Mouse (Mus musculus) erythroblast, embryonic 14.5 days (primary cell): ENCODE measurements around the gene Cfap97. TPM values are rescaled to one million over a fixed set of nuclear protein-coding genes. Genes with fewer than 3 reads are reported as not detected.
A peak's percentile ranks its signal among the peaks of the same experiment; 100 is the strongest.

Source experiments
- H3K27me3 ChIP-seq: 2 replicates; pipeline ENCODE4 v1.6.1; 2012; ENCODE audit warnings: inconsistent platforms; ENCODE audit not compliant: control insufficient read depth
- H3K36me3 ChIP-seq: 2 replicates; pipeline ENCODE4 v1.6.1; 2012; ENCODE audit warnings: mild to moderate bottlenecking, inconsistent platforms; ENCODE audit not compliant: control insufficient read depth
- H3K4me1 ChIP-seq: 2 replicates; pipeline ENCODE4 v1.6.1; 2012; ENCODE audit warnings: inconsistent platforms; ENCODE audit not compliant: control insufficient read depth
- H3K4me3 ChIP-seq: replicated peaks from 2 replicates; pipeline ENCODE3; 2012; ENCODE audit warnings: moderate library complexity, mild to moderate bottlenecking, inconsistent platforms
- H3K9me3 ChIP-seq: 2 replicates; pipeline ENCODE4 v1.6.1; 2012; ENCODE audit warnings: low read length, inconsistent platforms, mixed read lengths; ENCODE audit not compliant: control insufficient read depth
- GATA1 ChIP-seq: IDR thresholded peaks from 2 replicates; pipeline ENCODE4 v1.6.1; 2012; ENCODE audit warnings: low read length, inconsistent platforms, mixed read lengths
- TAL1 ChIP-seq: IDR thresholded peaks from 3 replicates; pipeline ENCODE4 v1.6.1; 2012; ENCODE audit warnings: low read length, inconsistent platforms, mixed read lengths
- polyA plus RNA-seq: library from polyadenylated mRNA; stranded (reverse); fragments of >175 nt; gene quantifications from 2 replicates; pipeline ENCODE4 v1.2.3, GENCODE M21; 2012

Cfap97 gene
- polyA plus RNA-seq, 1 experiment = 0.15 TPM

DNA sequence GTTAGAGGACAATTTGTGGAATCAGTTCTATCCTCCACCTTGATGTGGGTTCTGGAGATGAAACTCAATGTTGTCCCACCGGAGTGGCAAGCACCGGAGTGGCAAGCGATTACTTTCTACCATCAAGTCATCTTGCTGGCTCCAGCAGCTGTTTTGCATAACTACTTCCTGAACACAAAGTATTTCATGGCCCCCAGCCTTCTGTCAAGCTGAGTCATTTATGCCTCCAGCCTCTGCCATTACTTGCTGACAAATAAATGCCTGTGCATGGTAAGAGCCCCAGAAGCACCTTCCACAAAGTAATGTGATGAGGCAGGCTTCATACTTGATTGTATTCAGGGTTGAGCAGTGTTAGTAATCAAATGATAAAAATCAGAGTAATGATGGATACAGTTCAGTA, 45.3 kb downstream of the Cfap97 start:
- peaks cover 44% of the 10 kb centered on the region for H3K36me3 ChIP-seq
- H3K27me3 ChIP-seq = no peaks in the 10 kb centered on the region
- TF ChIP-seq GATA1 = no peak
- H3K9me3 ChIP-seq = no peaks in the 10 kb centered on the region
- H3K4me1 ChIP-seq = no peaks in the 10 kb centered on the region
- no peak overlapping the region for H3K4me3 ChIP-seq

- Histone ChIP-seq H3K4me3 (no peak overlapping the region), H3K36me3 (peaks cover 36% of the 10 kb centered on the region)
- TF ChIP-seq TAL1 (no peak), GATA1 (no peak)
These were observed 46.1 kb downstream of the Cfap97 start for GRCm38 (mm10) chr8:46197673-46198072.

DNA sequence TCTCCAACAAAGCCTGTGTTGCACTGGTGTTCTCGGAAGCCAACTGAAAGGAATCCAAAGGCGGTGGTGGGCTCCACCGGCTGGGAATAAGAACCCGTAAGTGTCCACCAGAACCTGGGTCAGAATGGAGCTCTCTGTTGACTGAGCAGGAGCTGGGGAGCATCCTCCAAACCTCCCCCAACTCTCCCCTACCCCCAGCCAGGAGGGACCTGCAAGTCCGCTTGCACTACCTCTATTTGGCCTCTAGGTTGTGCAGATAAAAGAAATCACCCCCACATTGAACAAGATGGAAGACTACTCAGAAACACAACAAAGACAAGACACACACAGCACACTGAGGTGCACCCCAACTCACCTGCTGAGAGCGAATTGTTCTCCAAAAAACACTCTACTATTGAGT, 50.8 kb downstream of the Cfap97 start:
- no peak for TF ChIP-seq GATA1
- TF ChIP-seq TAL1 = no peak
- peaks cover 10% of the 10 kb centered on the region for H3K36me3 ChIP-seq

More at GRCm38 (mm10) chr8:46197673-46198072, 46.1 kb downstream of the Cfap97 start:
- H3K27me3 ChIP-seq = no peaks in the 10 kb centered on the region
- H3K4me1 ChIP-seq = no peaks in the 10 kb centered on the region
- no peaks in the 10 kb centered on the region for H3K9me3 ChIP-seq

GRCm38 (mm10) chr8:46204301-46204700, 52.7 kb downstream of the Cfap97 start:
- Histone ChIP-seq H3K27me3 (no peaks in the 10 kb centered on the region), H3K9me3 (no peaks in the 10 kb centered on the region), H3K4me3 (no peak overlapping the region), H3K36me3 (peaks cover 21% of the 10 kb centered on the region), H3K4me1 (no peaks in the 10 kb centered on the region)
- TF ChIP-seq TAL1 (no peak), GATA1 (no peak)

More for the DNA sequence above, 50.8 kb downstream of the Cfap97 start:
- Histone ChIP-seq H3K4me3 (no peak overlapping the region), H3K27me3 (no peaks in the 10 kb centered on the region), H3K9me3 (no peaks in the 10 kb centered on the region), H3K4me1 (no peaks in the 10 kb centered on the region)

DNA sequence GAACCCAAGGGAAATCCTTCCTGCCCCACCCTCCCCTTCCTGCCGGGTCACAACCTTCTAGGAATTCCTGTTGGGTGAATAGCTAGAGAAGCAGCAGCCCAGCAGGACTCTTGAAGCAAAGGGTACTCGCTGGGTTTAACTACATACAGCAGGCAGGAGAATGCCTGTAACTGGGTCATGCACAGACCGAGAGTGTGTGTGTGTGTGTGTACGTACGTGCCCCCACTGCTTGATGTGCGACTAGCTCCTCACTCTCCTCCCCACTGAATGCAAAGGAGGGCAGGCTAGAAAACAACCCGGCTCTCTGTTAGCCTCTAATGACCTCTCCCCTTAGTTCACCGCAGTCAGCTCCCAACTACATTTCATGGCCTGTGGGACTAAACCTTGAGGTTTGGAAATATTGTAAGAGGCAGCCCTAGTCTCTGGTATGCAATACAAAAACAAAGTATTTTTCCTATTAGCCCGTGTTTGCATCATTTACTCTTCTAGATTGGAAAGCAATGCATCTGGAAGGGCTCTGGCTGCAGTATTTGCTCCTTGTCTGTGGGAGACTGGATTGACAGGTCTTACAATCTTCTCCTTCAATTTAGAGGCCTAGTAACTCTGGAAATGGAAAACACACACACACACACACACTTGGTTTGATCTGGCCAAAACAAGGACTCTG, 53.5 kb downstream of the Cfap97 start:
- TF ChIP-seq GATA1 (no peak), TAL1 (no peak)
- peaks cover 21% of the 10 kb centered on the region for H3K36me3 ChIP-seq
- 0 out of 2 replicates have a peak, but pooled peaks cover under 1% of the 10 kb centered on the region for H3K27me3 ChIP-seq
- H3K4me1 ChIP-seq = peaks cover 4% of the 10 kb centered on the region
- no peaks in the 10 kb centered on the region for H3K9me3 ChIP-seq
- H3K4me3 ChIP-seq = no peak overlapping the region

- TF ChIP-seq GATA1 (no peak), TAL1 (no peak)
- H3K36me3 ChIP-seq = peaks cover 21% of the 10 kb centered on the region
These were observed 54.5 kb downstream of the Cfap97 start for GRCm38 (mm10) chr8:46206107-46206506.

GRCm38 (mm10) chr8:46208354-46208753, 56.8 kb downstream of the Cfap97 start:
- no peak for TF ChIP-seq TAL1
- no peak for TF ChIP-seq GATA1
- Histone ChIP-seq H3K27me3 (peaks cover 9% of the 10 kb centered on the region), H3K9me3 (no peaks in the 10 kb centered on the region), H3K4me3 (no peak overlapping the region), H3K4me1 (peaks cover 18% of the 10 kb centered on the region), H3K36me3 (peaks cover 21% of the 10 kb centered on the region)

More at GRCm38 (mm10) chr8:46206107-46206506, 54.5 kb downstream of the Cfap97 start:
- no peaks in the 10 kb centered on the region for H3K9me3 ChIP-seq
- no peak overlapping the region for H3K4me3 ChIP-seq
- H3K4me1 ChIP-seq = peaks cover 13% of the 10 kb centered on the region
- peaks cover 8% of the 10 kb centered on the region for H3K27me3 ChIP-seq

DNA sequence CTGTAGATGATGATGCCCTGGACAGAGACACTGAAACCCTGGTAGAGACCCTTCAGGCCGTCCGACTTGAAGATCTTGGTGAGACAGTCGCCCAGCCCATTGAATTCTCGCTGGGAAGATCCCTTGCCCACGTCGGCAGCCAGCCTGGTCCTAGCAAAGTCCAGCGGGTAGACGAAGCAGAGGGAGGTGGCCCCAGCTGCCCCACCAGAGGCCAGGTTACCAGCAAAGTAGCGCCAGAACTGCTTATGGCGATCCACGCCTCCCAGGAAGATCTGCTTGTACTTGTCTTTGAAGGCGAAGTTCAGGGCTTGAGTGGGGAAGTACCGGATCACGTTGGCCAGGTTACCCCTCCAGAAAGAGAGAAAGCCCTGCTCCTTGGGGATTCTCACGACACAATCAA, 57.5 kb downstream of the Cfap97 start:
- TF ChIP-seq GATA1 = no peak
- no peak for TF ChIP-seq TAL1
- Histone ChIP-seq H3K36me3 (peaks cover 21% of the 10 kb centered on the region), H3K4me3 (no peak overlapping the region), H3K9me3 (no peaks in the 10 kb centered on the region), H3K4me1 (peaks cover 18% of the 10 kb centered on the region), H3K27me3 (peaks cover 9% of the 10 kb centered on the region)

DNA sequence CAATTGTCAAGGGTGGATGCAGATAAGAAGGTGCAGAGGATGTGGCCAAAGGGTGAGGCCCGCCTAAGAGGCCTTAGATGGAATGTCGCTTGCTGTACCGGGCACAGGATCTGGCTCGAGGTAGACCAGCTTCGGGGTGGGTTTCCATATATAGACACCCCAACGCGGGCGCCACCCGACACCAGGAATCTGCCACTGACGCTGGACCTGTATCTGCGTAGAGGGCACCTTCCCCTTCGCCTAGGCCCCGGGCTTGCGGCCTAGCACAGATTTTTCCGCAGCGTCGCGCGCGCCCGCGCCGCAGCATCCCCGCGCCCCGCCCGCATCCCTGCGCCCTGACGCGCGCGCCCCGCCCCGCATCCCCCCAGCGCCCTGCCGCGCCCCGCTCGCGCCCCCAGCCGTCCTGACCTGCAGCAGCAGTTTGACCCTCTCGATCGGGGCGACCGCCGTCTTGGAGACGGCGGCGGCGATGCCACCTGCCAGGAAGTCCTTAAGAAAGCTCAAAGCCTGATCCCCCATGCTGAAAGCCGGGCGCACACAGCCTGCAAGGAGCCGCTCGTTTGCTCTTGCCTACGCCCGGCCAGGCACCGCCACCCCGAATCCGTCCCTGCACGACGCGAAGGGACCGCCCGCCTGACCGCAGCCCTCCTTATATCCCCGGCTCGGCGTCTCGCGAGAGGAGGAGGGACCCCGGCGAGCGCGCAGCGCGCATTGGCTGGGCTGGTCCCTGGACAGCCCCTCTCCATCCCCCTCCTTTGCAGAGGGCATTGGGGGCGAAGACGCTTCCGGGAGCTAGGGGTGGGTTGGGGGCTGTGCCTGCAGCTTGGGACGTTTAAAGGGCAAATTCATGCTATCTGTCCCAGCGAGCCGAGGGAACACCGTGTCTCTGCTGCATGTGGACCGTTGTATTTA, 59.1 kb downstream of the Cfap97 start, which contains the start of gene Slc25a4:
Gene Slc25a4 (minus strand): TSS at position 881 of the 912 bp plus-strand sequence.
- TF ChIP-seq TAL1 (no peak), GATA1 (no peak)
- Histone ChIP-seq H3K27me3 (peaks cover 9% of the 10 kb centered on the region), H3K4me3 (peak within 1 kb of the TSS; percentile 63), H3K4me1 (peaks cover 18% of the 10 kb centered on the region), H3K9me3 (no peaks in the 10 kb centered on the region), H3K36me3 (peaks cover 18% of the 10 kb centered on the region)
